Mouse (Mus musculus) Patski (cell line): ENCODE data around the gene H2-M3. TPM values are rescaled to one million over a fixed set of nuclear protein-coding genes. Genes with fewer than 3 reads are reported as not detected.
A peak's percentile ranks its signal among the peaks of the same experiment; 100 is the strongest.
"Not testable (repeated sequence)": the region's sequence is repeated elsewhere in the genome, so short reads cannot be mapped to it uniquely, and the experiment has no call there.

Experiments used
- ATAC-seq: fragments of 100-300 bp; one replicate; pipeline ENCODE4 v1.8.0; 2021
- CTCF ChIA-PET: fragments of 350-600 bp; sonication (Branson Sonifier 250); formaldehyde crosslinking; loops from one replicate; lab custom pipeline; 2022; ENCODE audit warnings: inconsistent platforms; lab: Charles Lee
- POLR2A ChIA-PET: fragments of 350-600 bp; sonication (Branson Sonifier 250); formaldehyde crosslinking; loops from one replicate; lab custom pipeline; 2022; ENCODE audit warnings: antibody characterized with exemption, inconsistent platforms; lab: Charles Lee
- DNase-seq: peaks from one replicate; pipeline ENCODE4 v3.0.0-alpha.2; 2011; ENCODE audit warnings: low read depth, low spot score
- H3K27me3 ChIP-seq: fragments of 371-371 bp; one replicate; pipeline ENCODE4 v1.5.1; 2021
- CTCF ChIP-seq: fragments of 100-300 bp; IDR thresholded peaks from one replicate; pipeline ENCODE4 v1.5.1; 2021
- in situ Hi-C: fragments of 300-500 bp; cut with MboI; formaldehyde crosslinking; loops from 3 replicates; pipeline ENCODE4 v1.11.1; 2018; ENCODE audit warnings: low pct_unique_long_range_greater_than_20kb, mixed read lengths
- polyA plus RNA-seq: library from polyadenylated mRNA; unstranded; gene quantifications from one replicate; pipeline ENCODE4 v1.2.3, GENCODE M21; 2021

H2-M3 gene
- 6.0 TPM for polyA plus RNA-seq

- DNase-seq: peak; percentile 25
- H3K27me3 ChIP-seq: no peaks in the 10 kb centered on the region
- ATAC-seq: peak; percentile 99
- in situ Hi-C loops: no loop called here
- no peak for TF ChIP-seq CTCF
- ChIA-PET CTCF (no interaction called here), POLR2A (no interaction called here)
Observed at GRCm38 (mm10) chr17:37270058-37270701, at the start of gene H2-M3. Gene H2-M3, plus strand, starts transcription at chr17:37270220.

GRCm38 (mm10) chr17:37221879-37222278 is 48.1 kb upstream of the H2-M3 start:
- no peak for DNase-seq
- in situ Hi-C loops: no loop called here
- H3K27me3 ChIP-seq: peaks cover 38% of the 10 kb centered on the region
- no peak for ATAC-seq
- CTCF ChIA-PET: no interaction called here
- POLR2A ChIA-PET: no interaction called here
- peak; percentile 27 for TF ChIP-seq CTCF

- H3K27me3 ChIP-seq, ATAC-seq, POLR2A ChIA-PET, DNase-seq, in situ Hi-C loops, CTCF ChIA-PET: not testable (repeated sequence)
Observed at GRCm38 (mm10) chr17:37237230-37237629, 32.8 kb upstream of the H2-M3 start, which contains the start of gene Olfr97. Gene Olfr97, minus strand, starts transcription at chr17:37237330.

GRCm38 (mm10) chr17:37242198-37242597 is 27.8 kb upstream of the H2-M3 start:
- no peak for TF ChIP-seq CTCF
- ChIA-PET CTCF (interaction anchor here (0.6 to 0.7 kb wide), 2 partner anchors 10 to 884 kb away, joined by 3 read pairs; no protein-coding TSS in a partner anchor), POLR2A (interaction anchor here (0.6 to 0.7 kb wide), 2 partner anchors 65 to 90 kb away, joined by 3 read pairs; no protein-coding TSS in a partner anchor)
- ATAC-seq (no peak), DNase-seq (no peak)
- H3K27me3 ChIP-seq: no peaks in the 10 kb centered on the region
- in situ Hi-C loops: no loop called here

- peak; percentile 31 for ATAC-seq
- POLR2A ChIA-PET: no interaction called here
- TF ChIP-seq CTCF: no peak
- no peaks in the 10 kb centered on the region for H3K27me3 ChIP-seq
- in situ Hi-C loops: no loop called here
- CTCF ChIA-PET: interaction anchor here (1.1 kb wide), 1 partner anchor 353 kb away, joined by 3 read pairs; no protein-coding TSS in a partner anchor
- no peak for DNase-seq
Observed at GRCm38 (mm10) chr17:37246715-37247114, 23.3 kb upstream of the H2-M3 start.

GRCm38 (mm10) chr17:37249460-37249859 is 20.6 kb upstream of the H2-M3 start:
- CTCF ChIA-PET: no interaction called here
- in situ Hi-C loops: no loop called here
- TF ChIP-seq CTCF: no peak
- ATAC-seq (no peak), DNase-seq (no peak)
- POLR2A ChIA-PET: no interaction called here
- H3K27me3 ChIP-seq: no peaks in the 10 kb centered on the region

- in situ Hi-C loops: no loop called here
- no peaks in the 10 kb centered on the region for H3K27me3 ChIP-seq
- TF ChIP-seq CTCF: peak; percentile 39
- POLR2A ChIA-PET: no interaction called here
- no peak for DNase-seq
- no peak for ATAC-seq
- CTCF ChIA-PET: no interaction called here
Observed at GRCm38 (mm10) chr17:37250544-37250943, 19.5 kb upstream of the H2-M3 start.

- no peak for ATAC-seq
- no peak for TF ChIP-seq CTCF
- DNase-seq: no peak
- H3K27me3 ChIP-seq: no peaks in the 10 kb centered on the region
- ChIA-PET POLR2A (interaction anchor here (0.6 kb wide), 1 partner anchor 241 kb away, joined by 3 read pairs; no protein-coding TSS in a partner anchor), CTCF (no interaction called here)
- in situ Hi-C loops: no loop called here
Observed at GRCm38 (mm10) chr17:37263626-37264025, 6.4 kb upstream of the H2-M3 start, which contains the start of gene Olfr98. Gene Olfr98, minus strand, starts transcription at chr17:37263749.

GRCm38 (mm10) chr17:37270702-37271092 is 677 bp downstream of the H2-M3 start:
- DNase-seq: no peak
- in situ Hi-C loops: no loop called here
- ATAC-seq: peak; percentile 21
- no peak for TF ChIP-seq CTCF
- no peaks in the 10 kb centered on the region for H3K27me3 ChIP-seq
- POLR2A ChIA-PET: no interaction called here
- CTCF ChIA-PET: no interaction called here

GRCm38 (mm10) chr17:37275626-37276248 is 5.7 kb downstream of the H2-M3 start:
- H3K27me3 ChIP-seq: no peaks in the 10 kb centered on the region
- in situ Hi-C loops: no loop called here
- no peak for TF ChIP-seq CTCF
- no peak for DNase-seq
- POLR2A ChIA-PET: no interaction called here
- no peak for ATAC-seq
- CTCF ChIA-PET: no interaction called here

- ChIA-PET CTCF (no interaction called here), POLR2A (no interaction called here)
- no peak for DNase-seq
- TF ChIP-seq CTCF: no peak
- in situ Hi-C loops: no loop called here
- no peaks in the 10 kb centered on the region for H3K27me3 ChIP-seq
- ATAC-seq: peak; percentile 57
Observed at GRCm38 (mm10) chr17:37276573-37276972, 6.6 kb downstream of the H2-M3 start.
